Mouse (Mus musculus) mature B cell (primary cell): ENCODE results near the gene Nudcd3.

ENCODE experiments used
- in situ Hi-C: fragments of 300-500 bp; cut with MboI; formaldehyde crosslinking; loops from 2 replicates; pipeline ENCODE4 v1.14.3; 2019

Gene Nudcd3

DNA sequence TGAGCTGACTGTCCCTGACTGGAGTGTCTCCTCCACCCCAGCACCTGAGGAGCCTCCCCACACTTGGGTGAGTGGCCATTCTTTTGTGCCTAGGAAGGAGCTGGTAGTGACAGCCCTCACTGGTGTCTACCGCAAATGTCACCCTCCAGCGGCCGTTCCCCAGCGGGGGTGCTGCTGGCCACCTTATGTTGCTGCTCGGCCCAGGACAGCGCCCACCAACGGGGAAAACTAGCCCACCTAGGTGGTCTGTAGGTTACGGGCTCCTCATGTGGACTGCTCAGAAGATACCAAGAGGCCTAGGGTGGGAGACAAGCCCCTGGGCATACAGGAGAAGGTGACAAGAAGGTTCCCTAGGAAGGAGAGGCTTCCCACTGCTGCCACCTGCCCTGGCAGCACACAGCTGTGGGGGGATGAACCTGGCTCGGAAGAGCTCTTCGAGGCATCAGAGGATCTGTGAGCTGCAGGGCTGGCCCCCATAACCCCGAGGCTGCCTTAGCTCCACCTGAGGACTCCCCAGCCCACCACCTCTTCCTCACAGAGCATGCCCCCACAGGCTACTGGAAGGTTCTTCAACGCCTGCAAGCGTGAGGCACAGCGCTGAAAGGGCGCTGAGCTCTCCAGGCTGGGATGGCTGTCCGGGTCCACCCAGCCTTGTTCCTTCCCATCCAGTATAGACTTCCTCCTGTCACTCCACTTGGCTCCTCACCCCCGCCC, 136.6 kb downstream of the Nudcd3 start:
- in situ Hi-C loops: no loop called here

DNA sequence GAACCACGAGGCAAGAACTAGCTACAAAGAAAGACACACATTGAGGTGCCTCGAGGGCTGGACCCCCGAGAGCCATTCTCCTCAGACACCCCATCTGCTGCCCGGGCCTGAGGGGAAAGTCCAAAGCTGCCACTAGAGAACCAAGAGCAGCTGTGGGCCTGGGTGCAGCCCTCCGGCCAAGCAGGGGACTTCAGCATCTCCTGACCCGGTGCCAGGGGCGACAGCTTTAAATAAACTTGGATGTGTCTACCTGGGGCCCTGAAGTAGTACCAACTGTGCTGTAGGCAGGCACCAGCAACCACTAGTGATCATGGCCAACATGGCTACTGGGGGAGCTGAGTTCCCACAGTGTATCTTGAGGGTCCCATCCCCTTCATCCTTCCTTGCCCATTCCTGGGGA, 137.2 kb downstream of the Nudcd3 start:
- in situ Hi-C loops: no loop called here

DNA sequence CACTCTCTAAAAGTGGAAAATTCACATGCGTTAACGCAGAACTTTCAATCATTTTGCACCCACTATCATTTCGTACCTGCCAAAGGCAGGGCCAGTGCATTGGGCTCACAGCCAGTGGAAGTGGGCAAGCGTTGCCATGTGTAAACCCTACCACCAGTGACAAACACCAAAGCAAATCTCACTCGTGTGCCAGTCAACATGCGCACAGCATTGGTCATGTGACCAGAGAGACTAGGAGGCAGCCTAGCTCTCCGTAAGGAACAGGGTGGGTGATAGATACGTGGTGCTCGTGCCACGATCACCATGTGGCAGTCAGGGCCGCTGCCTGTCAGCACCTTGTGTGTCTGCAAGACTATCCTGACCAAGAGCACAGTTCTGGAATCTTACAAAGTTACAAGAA, 137.9 kb downstream of the Nudcd3 start:
- in situ Hi-C loops: no loop called here

DNA sequence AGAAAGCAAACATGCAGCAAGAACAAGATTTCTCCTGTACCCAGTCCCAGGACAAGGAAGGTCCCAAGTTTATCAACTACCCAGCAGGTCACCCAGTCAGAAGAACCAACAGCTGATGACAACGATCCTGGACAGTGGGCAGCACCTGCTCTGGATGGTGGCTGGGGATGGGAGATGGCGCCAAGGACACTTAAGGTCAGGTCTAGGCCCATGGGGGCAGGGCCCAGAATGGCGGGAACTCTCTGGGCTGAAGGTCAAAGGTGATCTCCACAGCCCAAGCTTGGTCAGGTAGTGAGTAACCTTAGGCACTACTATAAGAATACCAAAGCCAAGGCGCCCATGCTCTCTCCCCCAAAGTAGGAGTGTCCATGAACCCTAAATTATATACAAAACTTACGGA, 138.3 kb downstream of the Nudcd3 start:
- in situ Hi-C loops: no loop called here

DNA sequence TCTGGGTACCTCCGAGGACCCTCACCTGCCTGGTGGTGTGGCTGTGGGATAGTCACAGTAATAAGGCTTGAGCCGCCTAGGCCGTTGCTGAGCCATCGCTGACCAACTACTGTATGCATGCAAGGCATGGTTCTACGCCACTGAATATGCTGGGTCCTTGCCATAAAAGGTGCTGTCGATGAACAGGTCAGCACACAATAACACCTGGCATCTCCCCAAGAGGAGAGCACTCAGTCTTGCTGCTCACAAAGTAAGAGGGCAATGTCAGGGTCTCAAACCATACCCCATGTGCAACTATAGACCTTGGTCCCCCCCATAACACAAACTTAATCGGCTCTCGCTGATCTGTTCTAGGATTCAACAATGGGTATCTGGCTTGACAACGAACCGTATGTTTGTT, 141.1 kb downstream of the Nudcd3 start:
- in situ Hi-C loops: no loop called here
